Mouse (Mus musculus) MEL (cell line): ENCODE measurements around the gene Gpx4.
A peak's percentile ranks its signal among the peaks of the same experiment; 100 is the strongest.

Experiments used
- CTCF ChIP-seq, 3 experiments: IDR thresholded peaks in 2 of 3; conservative IDR thresholded peaks in 1 of 3; 2 replicates each; pipeline ENCODE4 v1.5.1; 2011 to 2012; ENCODE audit warnings: low read length in 3 of 3, low read depth in 2 of 3, mild to moderate bottlenecking in 2 of 3, improper control_type of control experiment in 1 of 3, inconsistent platforms in 1 of 3, mixed read lengths in 1 of 3, moderate library complexity in 1 of 3; ENCODE audit not compliant: control insufficient read depth in 1 of 3, insufficient read depth in 1 of 3, poor library complexity in 1 of 3, severe bottlenecking in 1 of 3
- ETS1 ChIP-seq: IDR thresholded peaks from 2 replicates; pipeline ENCODE4 v1.6.1; 2012; ENCODE audit warnings: low read depth, mild to moderate bottlenecking, inconsistent platforms, low read length, improper control_type of control experiment, moderate library complexity
- POLR2AphosphoS5 ChIP-seq: IDR thresholded peaks from 2 replicates; pipeline ENCODE4 v1.6.1; 2012; ENCODE audit warnings: low read depth, borderline replicate concordance, mild to moderate bottlenecking, inconsistent platforms, low read length, moderate library complexity, mixed read lengths
- ZC3H11A ChIP-seq: IDR thresholded peaks from 2 replicates; pipeline ENCODE4 v1.6.1; 2012; ENCODE audit warnings: low read depth, mild to moderate bottlenecking, inconsistent platforms, low read length, improper control_type of control experiment

GRCm38 (mm10) chr10:80033511-80034391, 13.2 kb upstream of the Gpx4 start:
- TF ChIP-seq ZC3H11A (no peak), CTCF (IDR thresholded peaks at IDR 0.05 in 2 of 3, conservative IDR thresholded peaks at IDR 0.05 in 1 of 3; ENCODE audit: control insufficient read depth in 1 of 3, insufficient read depth in 1 of 3, low read depth in 2 of 3, low read length in 3 of 3, poor library complexity in 1 of 3, severe bottlenecking in 1 of 3) (peak in 2 of 3 experiments; percentile 51 to 54; a peak in 5 of 6 replicates), ETS1 (no peak), POLR2AphosphoS5 (no peak)
